18 mouse cellular contexts compared by ENCODE assay signal in genomic region chr16:43752900-43753299, GRCm38 (mm10). TPM values are rescaled to one million over a fixed set of nuclear protein-coding genes. Genes with fewer than 3 reads are reported as not detected.
DNase-seq lines count a peak whose midpoint lies in the region; ATAC-seq and TF ChIP-seq lines count a peak whose summit lies in the region.
"Had no signal": no experiment of that assay in that cellular context is flagged by ENCODE, and none has a peak within 500 bp of the region (broad histone marks: within the 10 kb centered on the region; RNA-seq: fewer than 3 reads in every experiment).

No protein-coding gene starts in this region.

- H3K9me3 ChIP-seq in midbrain, embryonic 11.5 days (ENCODE audit: control insufficient read depth, low read length) = no peaks in the 10 kb centered on the region
- no peaks in the 10 kb centered on the region for H3K9me3 ChIP-seq in midbrain, embryonic 16.5 days (replicated peaks; ENCODE audit: control insufficient read depth, low read length, poor library complexity, severe bottlenecking)

- no peak overlapping the region for H3K4me2 ChIP-seq in midbrain, embryonic 11.5 days
- no peak overlapping the region for H3K4me2 ChIP-seq in midbrain, embryonic 16.5 days (ENCODE audit: low read length)

- 81% methylated on average over 8 of the region's 8 CpGs for WGBS in heart, adult 2 months
- 85% methylated on average over 8 of the region's 8 CpGs for WGBS in midbrain, embryonic 11.5 days
- 82% methylated on average over 8 of the region's 8 CpGs for WGBS in midbrain, embryonic 16.5 days
- 76% methylated on average over 8 of the region's 8 CpGs for WGBS in small intestine, adult 2 months

- no peak for TF ChIP-seq POLR2A in heart, adult 2 months (IDR thresholded peaks at IDR 0.05; ENCODE audit: insufficient read depth, low read depth, low read length)
- TF ChIP-seq POLR2A in small intestine, adult 2 months (IDR thresholded peaks at IDR 0.05; ENCODE audit: low read depth, low read length) = no peak

- H3K27me3 ChIP-seq in heart, adult 2 months (ENCODE audit: control insufficient read depth, insufficient read depth, low read length) = no peaks in the 10 kb centered on the region
- H3K27me3 ChIP-seq in midbrain, embryonic 11.5 days (ENCODE audit: control insufficient read depth, insufficient read depth, low read length) = no peaks in the 10 kb centered on the region
- no peaks in the 10 kb centered on the region for H3K27me3 ChIP-seq in midbrain, embryonic 16.5 days (ENCODE audit: control insufficient read depth, insufficient read depth, low read depth, low read length)
- peaks cover 18% of the 10 kb centered on the region for H3K27me3 ChIP-seq in Patski
- no peaks in the 10 kb centered on the region for H3K27me3 ChIP-seq in small intestine, adult 2 months (ENCODE audit: control insufficient read depth, insufficient read depth, low read length)

- in situ Hi-C loops in Patski (cut with MboI; ENCODE audit: low pct_unique_long_range_greater_than_20kb) = no loop called here

- peak; percentile 21; the same call in 1 of the 2 replicates for TF ChIP-seq CTCF in heart, adult 2 months (IDR thresholded peaks at IDR 0.05)
- TF ChIP-seq CTCF in Patski (IDR thresholded peaks at IDR 0.05) = peak; percentile 40
- peak; percentile 13; the same call in 1 of the 2 replicates for TF ChIP-seq CTCF in small intestine, adult 2 months (IDR thresholded peaks at IDR 0.05; ENCODE audit: extremely low read depth, insufficient read length, insufficient replicate concordance, low read depth, low read length)
- no peak; the same call in 1 of the 2 replicates for TF ChIP-seq CTCF in left cerebral cortex, adult 2 months (IDR thresholded peaks at IDR 0.05)

- intact Hi-C loops in heart, adult 2 months (cut with DNase I) = no loop called here
- intact Hi-C loops in heart, postnatal 14 days (cut with DNase I) = no loop called here
- intact Hi-C loops in left cerebral cortex, adult 2 months (cut with DNase I) = no loop called here

- no peaks in the 10 kb centered on the region for H3K79me2 ChIP-seq in heart, adult 2 months (replicated peaks; ENCODE audit: control insufficient read depth, insufficient read depth, low read length)

- no peak overlapping the region for H3K9ac ChIP-seq in heart, adult 2 months (ENCODE audit: low read depth, low read length)
- H3K9ac ChIP-seq in midbrain, embryonic 11.5 days (ENCODE audit: low read length) = no peak overlapping the region
- H3K9ac ChIP-seq in midbrain, embryonic 16.5 days (ENCODE audit: low read depth, low read length) = no peak overlapping the region
- H3K9ac ChIP-seq: liver, postnatal 0 days had no signal

- no peaks in the 10 kb centered on the region for H3K36me3 ChIP-seq in heart, adult 2 months (ENCODE audit: control insufficient read depth, insufficient read depth, low read length)
- no peaks in the 10 kb centered on the region for H3K36me3 ChIP-seq in midbrain, embryonic 11.5 days (ENCODE audit: control insufficient read depth, insufficient read depth, low read length)
- H3K36me3 ChIP-seq in midbrain, embryonic 16.5 days (ENCODE audit: control insufficient read depth, insufficient read depth, low read length) = no peaks in the 10 kb centered on the region
- no peaks in the 10 kb centered on the region for H3K36me3 ChIP-seq in small intestine, adult 2 months (ENCODE audit: control insufficient read depth, insufficient read depth, low read length)

- H3K4me3 ChIP-seq in heart, adult 2 months = no peak overlapping the region
- H3K4me3 ChIP-seq in midbrain, embryonic 11.5 days (ENCODE audit: low read depth, low read length) = no peak overlapping the region
- no peak overlapping the region for H3K4me3 ChIP-seq in midbrain, embryonic 16.5 days (ENCODE audit: low read depth, low read length)
- no peak overlapping the region for H3K4me3 ChIP-seq in small intestine, adult 2 months (ENCODE audit: low read depth, low read length)
- H3K4me3 ChIP-seq in left cerebral cortex, adult 2 months = no peak overlapping the region

- ATAC-seq in midbrain, embryonic 11.5 days (ENCODE audit: low FRiP score) = no peak
- ATAC-seq in midbrain, embryonic 16.5 days = no peak
- ATAC-seq in Patski = no peak
- ATAC-seq: liver, postnatal 0 days had no signal

- POLR2A ChIA-PET in Patski (lab: Charles Lee) = no interaction called here

- DNase-seq in heart, adult 2 months = no peak
- no peak for DNase-seq in heart, postnatal 14 days
- DNase-seq in midbrain, embryonic 11.5 days (ENCODE audit: low spot score, missing footprints) = peak; percentile 74
- no peak for DNase-seq in Patski (ENCODE audit: low read depth, low spot score)
- no peak for DNase-seq in spleen, postnatal 10 days (ENCODE audit: low spot score in 2 of 2)
- DNase-seq in left cerebral cortex, adult 2 months (ENCODE audit: extremely low spot score in 1 of 2, low spot score in 2 of 2) = no peak
- DNase-seq: adrenal gland, postnatal 36 days; kidney, postnatal 10 days; liver, postnatal 0 days had no signal

- CTCF ChIA-PET in Patski (lab: Charles Lee) = interaction anchor here (0.7 kb wide), 1 partner anchor 565 kb away, joined by 4 read pairs; no protein-coding TSS in a partner anchor

- H3K4me1 ChIP-seq in heart, adult 2 months (ENCODE audit: control insufficient read depth, insufficient read depth, low read length) = no peaks in the 10 kb centered on the region
- H3K4me1 ChIP-seq in midbrain, embryonic 11.5 days (ENCODE audit: control insufficient read depth, insufficient read depth, low read length) = no peaks in the 10 kb centered on the region
- H3K4me1 ChIP-seq in midbrain, embryonic 16.5 days (ENCODE audit: control insufficient read depth, insufficient read depth, low read length) = no peaks in the 10 kb centered on the region
- no peaks in the 10 kb centered on the region for H3K4me1 ChIP-seq in small intestine, adult 2 months (ENCODE audit: control insufficient read depth, insufficient read depth, insufficient read length, low read length)

- no peak for TF ChIP-seq EP300 in heart, adult 2 months (IDR thresholded peaks at IDR 0.05; ENCODE audit: insufficient read depth, low read depth, low read length)

- no peak overlapping the region for H3K27ac ChIP-seq in heart, adult 2 months
- H3K27ac ChIP-seq in midbrain, embryonic 11.5 days (ENCODE audit: low read depth, low read length) = no peak overlapping the region
- H3K27ac ChIP-seq in midbrain, embryonic 16.5 days (ENCODE audit: low read length) = no peak overlapping the region
- H3K27ac ChIP-seq in small intestine, adult 2 months (ENCODE audit: insufficient read depth, low read depth, low read length) = no peak overlapping the region
- H3K27ac ChIP-seq in left cerebral cortex, adult 2 months = no peak overlapping the region

RNA-seq across cellular contexts. Expression of gene Drd3, which starts 0.9 kb away (rescaled TPM):
- not detected for total RNA-seq in heart, adult 2 months (2021)
- polyA plus RNA-seq in heart, adult 2 months (2012; rRNA removed) = not detected in 2 replicates
- not detected for total RNA-seq in heart, postnatal 14 days (2021)
- not detected in 2 replicates for polyA plus RNA-seq in midbrain, embryonic 11.5 days (2014; fragmentation: Nextera tagmentation; extraction: Ambion mirVana)
- polyA plus RNA-seq in midbrain, embryonic 16.5 days (2015; fragmentation: Nextera tagmentation; extraction: Ambion mirVana) = not detected in 2 replicates
- not detected for polyA plus RNA-seq in Patski (2021)
- 0.20 and 0.25 TPM in 2 replicates for polyA plus RNA-seq in small intestine, adult 2 months (2012; rRNA removed)
- 1 to 10 TPM in 1 of 2 experiments, under 1 TPM in 1; 0.32 to 1.7 TPM for total RNA-seq in left cerebral cortex, adult 2 months (2021)
- total RNA-seq: adrenal gland, postnatal 36 days; gastrocnemius, adult 18-20 months; heart, adult 8-10 months; heart, postnatal 25 days; megakaryocyte-erythroid progenitor cell, adult 5-6 weeks had no signal
- polyA plus RNA-seq: embryonic facial prominence, embryonic 14.5 days; limb, embryonic 11.5 days; liver, postnatal 0 days; stomach, embryonic 16.5 days had no signal
